Mouse (Mus musculus) heart, adult 2 months (tissue): ENCODE results near the gene D13Ertd608e.
"Not testable (repeated sequence)": the region's sequence is repeated elsewhere in the genome, so short reads cannot be mapped to it uniquely, and the experiment has no call there.

Source experiments
- CTCF ChIP-seq: fragments of 200-600 bp; IDR thresholded peaks from 2 replicates; pipeline ENCODE4 v1.8.1; 2022; ENCODE audit warnings: antibody characterized with exemption, mild to moderate bottlenecking, moderate library complexity
- POLR2A ChIP-seq: fragments of 200-500 bp; IDR thresholded peaks from 2 replicates; pipeline ENCODE4 v1.6.1; 2011; ENCODE audit warnings: mild to moderate bottlenecking, low read depth, low read length, control low read depth; ENCODE audit not compliant: insufficient read depth

DNA sequence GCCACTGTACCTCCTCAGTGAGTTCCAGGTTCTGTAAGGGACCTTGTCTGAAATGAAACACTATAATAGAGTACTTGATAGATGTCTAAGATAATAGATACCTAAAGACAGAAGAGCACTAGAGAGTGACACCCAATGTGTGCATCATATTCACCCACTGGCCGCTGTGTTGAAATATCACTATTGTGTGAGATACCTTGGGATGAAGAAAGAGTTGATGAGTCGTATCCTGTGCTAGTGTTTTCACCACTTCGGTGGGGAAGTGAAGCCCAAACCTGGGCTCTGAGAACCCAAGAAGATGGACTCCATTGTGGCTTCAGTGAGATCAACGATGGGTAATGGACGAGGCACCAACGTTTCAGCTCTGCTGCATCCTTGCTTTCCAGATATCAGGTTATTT is 26.6 kb downstream of the D13Ertd608e start:
- TF ChIP-seq POLR2A, CTCF: not testable (repeated sequence)
